Mouse (Mus musculus) adrenal gland (tissue): ENCODE results near the gene Tmem245.

Experiments
- intact Hi-C: fragments of 180-260 bp; cut with DNase I; formaldehyde crosslinking; loops from one replicate; pipeline ENCODE4 v1.15.1; 2025

Gene Tmem245

DNA sequence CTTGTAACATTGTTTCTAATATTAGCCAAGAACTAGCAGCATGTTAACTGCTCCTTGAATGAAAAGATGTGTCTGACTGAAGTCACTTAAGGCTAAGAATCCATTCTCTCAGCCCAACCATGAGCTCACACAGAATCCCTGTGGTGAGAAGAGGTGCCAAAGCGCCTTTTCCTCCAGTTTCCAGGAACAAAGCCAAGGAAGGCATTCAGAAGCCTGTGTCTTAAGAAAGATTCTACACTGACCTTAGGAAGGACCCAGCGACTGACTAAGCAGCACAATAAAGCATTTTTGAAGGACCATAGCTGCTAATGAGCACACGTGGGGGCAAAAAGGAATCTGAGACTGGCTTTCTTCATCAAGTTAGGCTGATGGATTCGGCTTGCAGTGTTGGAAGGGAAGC lies 81.3 kb downstream of the Tmem245 start:
- intact Hi-C loops = no loop called here

DNA sequence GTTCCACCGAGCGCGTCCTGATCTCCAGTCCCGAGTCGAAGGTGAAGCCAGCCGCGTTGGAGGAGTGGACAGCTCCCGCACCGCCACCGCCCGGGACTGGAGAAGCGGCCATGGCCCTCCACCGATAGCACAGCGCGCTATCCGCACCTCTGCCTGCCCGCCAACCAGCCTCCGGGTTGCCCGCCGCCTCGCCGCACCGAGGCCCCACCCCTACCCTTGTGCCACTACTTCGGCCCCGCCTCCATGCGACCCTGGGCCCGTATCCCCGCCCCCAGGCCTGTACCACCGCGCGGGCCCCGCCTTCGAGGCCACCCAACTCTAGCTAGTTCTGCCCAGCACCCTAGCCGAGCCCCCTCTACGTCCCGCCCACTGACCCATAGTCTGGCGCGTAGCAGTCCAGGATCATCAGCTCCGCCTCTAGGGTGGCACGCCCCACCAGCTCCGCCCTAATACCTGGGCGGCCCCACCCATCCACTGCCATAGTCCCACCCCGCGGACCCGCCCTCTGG lies 82.2 kb downstream of the Tmem245 start, which contains the start of gene Ctnnal1:
Gene Ctnnal1, minus strand, starts transcription at position 186 of the 509 bp plus-strand sequence.
- intact Hi-C loops = no loop called here

DNA sequence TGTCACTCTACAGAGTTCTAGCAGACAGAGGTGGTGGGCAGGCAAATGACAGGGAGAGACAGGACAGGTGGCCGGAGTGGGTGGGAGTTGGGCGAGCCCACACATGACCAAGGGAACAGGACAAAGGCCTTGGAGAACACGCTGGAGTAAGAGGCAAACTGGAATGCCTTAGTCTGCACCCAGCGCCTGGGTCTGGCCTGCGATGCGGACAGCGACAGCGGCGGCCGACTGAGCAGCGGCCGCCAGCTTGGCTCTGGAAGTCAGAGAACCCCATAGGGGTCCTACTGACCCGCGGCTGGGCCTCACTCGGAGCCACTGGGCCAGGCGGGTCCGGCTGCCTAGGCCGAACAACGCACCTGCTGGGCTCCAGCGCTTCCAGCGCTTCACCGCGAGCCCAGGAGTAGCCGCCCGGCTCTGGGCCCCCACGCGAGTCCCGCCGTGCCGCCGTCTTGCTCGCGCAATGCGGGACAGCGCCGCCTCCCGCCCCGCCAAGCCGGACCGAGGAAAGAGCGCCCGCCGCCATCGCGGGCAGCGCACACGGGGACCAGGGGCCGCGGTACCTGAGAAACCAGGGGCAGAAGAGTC lies 82.7 kb downstream of the Tmem245 start:
- intact Hi-C loops = no loop called here

DNA sequence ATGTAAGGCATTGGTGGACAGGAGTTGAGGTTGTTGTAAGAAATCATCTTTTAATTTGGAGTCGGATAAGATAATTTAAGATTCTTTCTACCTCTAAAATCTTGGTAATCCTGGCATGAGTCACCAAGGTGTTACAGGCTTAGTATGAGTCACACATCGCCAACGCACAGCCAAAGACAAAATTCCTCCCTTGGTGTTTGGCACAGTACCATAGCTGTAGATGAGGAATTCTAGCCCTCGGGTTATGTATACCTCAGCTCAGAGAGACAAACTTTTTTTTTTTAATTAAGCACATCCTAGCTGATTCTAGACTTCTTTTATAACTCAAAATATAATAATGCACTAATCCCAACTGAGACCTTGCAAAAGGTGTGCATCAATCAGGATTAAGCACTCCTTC lies 83.2 kb downstream of the Tmem245 start:
- intact Hi-C loops = no loop called here

DNA sequence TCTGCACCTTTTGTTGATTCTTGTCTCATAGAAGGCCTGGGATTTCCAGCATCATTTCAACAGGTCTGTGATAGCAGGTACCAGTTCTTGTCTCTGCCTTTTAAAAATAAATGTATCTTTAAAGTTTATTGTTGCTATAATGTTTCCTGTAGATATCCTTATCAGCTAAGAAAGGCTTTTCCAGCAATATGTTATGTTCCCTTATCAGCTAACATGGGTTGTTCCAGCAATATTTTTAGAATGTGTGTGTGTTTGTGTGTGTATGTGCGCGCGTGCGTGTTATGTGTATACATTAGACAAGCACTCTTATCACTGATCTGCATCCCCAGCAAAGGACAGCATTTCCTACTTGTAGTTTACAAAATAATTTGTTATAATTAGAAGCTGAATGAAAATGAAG lies 85.7 kb downstream of the Tmem245 start:
- intact Hi-C loops = no loop called here

DNA sequence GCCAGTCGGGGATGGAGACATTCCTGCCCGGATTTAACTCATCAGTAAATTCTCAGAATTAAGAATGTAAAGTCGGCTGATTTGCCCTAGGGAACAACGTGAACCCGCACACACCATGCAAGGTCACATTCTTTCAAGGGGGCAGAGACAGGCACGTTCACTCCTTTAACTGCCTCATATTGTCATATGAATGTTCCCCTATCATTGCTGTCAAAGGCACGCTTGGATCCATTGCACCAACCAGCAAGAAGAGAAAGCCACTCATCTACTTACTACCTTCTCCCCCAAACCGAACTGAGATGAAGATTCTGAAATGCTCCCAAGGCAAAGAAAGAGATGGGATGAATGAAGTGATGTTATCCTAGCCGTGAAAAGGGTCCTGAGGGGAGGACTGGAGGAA lies 88.5 kb downstream of the Tmem245 start:
- intact Hi-C loops = no loop called here

DNA sequence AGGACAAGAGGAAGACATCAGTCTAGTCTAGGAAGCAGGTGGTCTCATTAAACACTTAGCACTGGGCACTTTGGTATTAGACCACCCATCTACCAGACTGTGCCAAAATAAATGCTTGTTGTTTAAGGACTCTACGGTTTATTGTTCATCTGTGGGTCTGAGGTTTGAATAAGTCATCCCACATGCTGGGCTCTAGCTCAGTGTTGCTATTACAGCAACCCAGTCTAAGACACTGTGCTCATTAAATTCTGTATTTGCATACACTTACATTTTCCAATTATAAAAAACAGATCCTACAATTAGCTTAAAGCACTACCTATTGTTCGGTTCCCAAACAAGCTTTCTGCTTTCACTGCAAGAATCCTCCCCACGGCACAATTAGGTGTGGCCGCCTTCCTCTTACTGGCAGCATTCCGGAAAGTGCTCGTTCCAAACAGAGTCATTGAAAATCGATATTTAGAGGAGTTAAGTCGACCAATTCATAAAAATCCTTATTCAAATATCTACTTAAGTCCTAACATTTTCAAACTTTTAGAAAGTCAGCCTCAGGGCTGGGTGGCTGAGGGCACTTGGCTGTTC lies 90.8 kb downstream of the Tmem245 start:
- intact Hi-C loops = no loop called here

DNA sequence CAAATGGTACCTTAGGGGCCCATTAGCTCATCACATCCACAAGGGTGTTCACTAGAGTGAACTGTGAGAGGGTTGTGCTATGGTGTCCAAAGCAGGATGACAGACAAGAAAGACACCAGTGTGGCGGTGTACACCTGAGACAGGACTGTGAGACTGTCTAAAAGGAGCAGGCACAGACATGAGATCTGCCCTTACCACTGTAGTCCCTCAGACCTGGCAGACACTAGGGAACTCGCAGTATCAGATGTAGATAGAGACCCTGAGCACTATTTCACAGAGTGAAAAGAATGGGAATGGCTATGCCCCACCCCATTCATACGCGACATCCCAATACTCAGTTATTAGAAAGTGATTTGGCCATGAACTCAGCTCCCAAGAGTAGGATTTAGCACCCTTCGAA lies 91.3 kb downstream of the Tmem245 start:
- intact Hi-C loops = no loop called here

DNA sequence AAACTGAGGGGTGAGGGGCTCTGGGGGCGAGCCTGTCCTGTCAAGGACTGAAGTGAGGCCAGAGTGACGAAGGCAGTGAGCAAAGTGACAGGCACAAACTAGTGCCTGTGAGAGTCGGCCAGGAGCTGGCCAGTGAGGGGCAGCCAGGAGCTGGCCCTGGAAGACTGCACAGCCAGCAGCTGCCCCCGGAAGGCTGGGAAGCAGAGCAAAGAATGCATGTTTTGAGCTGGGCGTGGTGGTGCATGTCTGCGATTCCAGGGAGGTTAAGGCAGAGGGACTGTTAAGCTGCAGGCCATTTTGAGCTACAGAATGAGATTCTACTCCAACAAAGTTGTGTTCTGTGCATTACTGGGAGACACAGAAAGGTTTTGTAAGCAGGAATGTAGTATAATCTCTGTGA lies 96.5 kb downstream of the Tmem245 start:
- intact Hi-C loops = no loop called here

DNA sequence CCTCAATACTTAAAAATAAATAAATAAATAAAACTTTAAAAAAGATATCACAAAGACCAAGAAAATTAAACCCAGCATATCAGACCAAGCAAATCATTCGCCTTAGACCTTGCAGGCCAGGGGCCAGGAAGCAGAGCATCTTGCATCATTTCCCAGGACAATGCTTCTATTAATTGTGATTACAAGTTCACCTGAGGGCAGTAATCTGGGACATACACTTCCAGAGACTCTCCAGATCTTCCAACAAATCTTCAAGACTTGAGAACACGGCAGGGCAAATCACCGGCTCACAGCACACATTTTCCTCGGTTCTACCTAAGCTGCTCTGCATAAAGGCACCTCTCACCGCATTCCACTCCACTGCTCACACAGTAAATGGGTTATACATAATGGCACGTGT lies 99.2 kb downstream of the Tmem245 start:
- intact Hi-C loops = no loop called here

DNA sequence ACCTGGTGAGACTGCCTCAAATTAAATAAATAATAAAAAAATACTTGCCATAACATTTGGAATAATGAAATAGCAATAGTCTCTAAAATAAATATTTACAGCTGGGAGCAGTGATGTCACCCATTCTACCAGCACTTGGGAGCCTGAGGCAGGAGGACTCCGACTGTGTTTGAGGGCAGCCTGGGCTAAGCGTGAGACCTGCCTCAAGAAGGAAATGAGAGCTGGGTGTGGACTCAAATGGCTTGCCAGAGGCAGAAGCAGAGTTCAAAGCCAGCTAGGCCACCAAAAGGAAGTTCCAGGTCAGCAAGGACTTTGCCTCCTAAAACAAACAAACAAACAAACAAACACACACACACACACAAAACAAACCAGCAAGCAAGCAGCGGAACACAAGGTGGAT lies 99.8 kb downstream of the Tmem245 start:
- intact Hi-C loops = no loop called here

DNA sequence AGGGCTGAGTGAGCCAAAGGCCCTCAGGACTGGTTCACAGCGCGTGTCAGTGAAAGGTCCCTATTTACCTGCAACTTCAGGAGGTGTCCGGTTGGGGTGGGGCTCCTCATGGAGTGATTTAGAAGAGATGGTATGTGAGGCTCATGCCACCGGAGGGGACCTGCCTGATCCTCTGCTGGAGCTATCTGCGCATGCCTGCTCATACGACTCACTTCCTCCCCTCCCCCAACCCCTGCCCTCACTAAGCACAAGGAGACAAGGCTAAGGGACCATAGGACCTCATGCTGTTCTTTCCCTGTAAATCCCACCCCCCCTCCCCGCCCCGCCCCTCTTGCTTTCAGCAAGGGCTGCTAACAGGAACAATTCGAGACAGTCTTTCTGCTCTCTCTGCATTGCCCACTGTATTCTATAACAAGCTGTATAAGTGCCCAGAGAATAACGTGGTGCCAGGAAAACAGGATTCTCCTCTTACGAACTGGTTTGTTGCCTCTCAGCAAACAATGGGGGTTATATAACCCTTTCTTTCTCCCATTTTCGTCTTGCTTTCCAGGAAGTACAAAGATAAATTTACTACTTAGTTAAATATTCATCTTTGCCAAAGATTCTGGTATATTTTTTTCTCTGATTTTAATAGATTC lies 101.2 kb downstream of the Tmem245 start:
- intact Hi-C loops = no loop called here

DNA sequence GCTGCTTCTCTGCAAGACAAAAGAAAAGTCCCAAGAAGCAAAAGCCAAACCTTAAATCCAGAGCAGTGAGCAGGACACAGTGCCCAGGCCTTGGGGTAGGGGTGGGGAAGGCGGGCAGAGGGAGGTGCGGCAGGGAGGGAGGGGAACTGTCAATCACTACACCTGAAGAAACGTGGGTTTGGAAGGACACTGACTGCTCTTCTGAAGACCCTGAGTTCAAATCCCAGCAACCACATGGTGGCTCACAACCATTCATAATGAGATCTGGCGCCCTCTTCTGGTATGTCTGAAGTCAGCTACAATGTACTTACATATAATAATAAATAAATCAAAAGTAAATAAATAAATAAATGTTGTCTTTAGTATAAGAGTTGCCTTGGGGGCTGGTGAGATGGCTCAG lies 102.3 kb downstream of the Tmem245 start:
- intact Hi-C loops = no loop called here

DNA sequence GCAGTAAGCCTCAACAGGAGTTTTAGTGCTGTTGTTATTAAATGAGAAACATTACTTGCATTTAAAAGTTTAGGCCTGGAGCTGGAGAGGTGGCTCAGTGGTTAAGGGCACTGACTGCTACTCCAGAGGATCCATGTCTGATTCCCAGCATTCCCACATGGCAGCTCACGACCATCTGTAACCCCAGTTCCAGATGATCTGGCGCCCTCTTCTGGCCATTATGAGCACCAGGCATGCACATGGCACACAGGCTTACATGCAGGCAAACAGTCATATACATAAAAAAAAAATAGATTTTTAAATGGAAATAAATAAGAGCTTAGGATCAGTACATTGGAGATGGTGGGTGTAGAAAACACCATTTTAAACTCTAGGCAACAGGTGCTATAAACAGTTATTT lies 103.3 kb downstream of the Tmem245 start:
- intact Hi-C loops = no loop called here

DNA sequence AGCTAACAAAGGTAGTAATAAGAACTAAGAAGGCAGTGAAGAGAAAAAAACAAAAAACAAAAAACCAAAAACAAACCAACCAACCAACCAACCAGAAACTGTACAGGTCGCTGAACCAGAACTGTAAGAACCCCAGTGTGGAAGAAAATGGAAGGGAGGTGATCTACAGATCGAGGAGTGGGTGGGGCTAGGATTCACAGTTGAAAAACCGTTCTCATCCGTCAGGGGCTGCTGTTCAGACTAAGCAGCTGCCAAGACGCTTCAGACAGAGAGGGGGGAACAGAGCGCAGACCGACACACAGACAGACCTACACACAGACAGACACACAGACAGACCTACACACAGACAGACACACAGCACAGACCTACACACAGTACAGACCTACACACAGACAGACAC lies 104.7 kb downstream of the Tmem245 start:
- intact Hi-C loops = no loop called here

DNA sequence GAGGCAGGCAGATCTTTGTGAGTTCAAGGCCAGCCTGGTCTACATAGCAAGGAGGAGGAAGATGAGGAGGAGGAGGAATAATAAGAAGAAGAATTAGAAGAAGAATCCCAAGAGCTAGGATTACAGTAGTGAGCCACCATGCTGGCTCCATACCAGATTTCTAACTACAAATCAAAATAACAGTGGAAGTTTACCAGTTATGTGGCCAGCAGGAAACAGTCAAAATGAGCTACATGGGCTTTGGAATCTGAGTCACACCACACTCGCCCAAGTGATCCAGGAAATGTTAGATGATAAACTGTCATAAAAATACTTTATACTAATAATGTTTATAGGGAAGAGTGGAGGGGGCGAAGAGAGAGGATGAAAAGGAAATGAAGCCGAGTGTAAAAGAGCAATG lies 106.9 kb downstream of the Tmem245 start:
- intact Hi-C loops = no loop called here

DNA sequence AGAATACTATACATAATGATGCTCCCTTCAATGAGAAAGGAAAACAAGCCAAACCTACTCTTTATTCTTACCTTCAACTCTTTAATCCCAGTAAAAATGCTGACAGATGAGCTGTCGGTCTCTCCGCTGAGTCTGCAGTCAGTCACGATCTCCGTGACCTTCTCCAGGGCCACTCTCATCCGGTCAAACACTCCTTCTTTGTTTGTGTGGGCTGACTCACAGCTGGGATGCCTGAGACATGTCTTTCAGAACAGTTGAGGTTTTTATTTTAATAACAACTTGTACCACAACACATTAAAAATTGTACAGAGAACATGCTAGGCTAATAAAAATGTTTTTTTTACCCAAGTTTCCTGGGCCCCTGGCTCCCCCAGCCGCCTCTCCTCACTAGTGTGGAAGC lies 109.6 kb downstream of the Tmem245 start:
- intact Hi-C loops = no loop called here

DNA sequence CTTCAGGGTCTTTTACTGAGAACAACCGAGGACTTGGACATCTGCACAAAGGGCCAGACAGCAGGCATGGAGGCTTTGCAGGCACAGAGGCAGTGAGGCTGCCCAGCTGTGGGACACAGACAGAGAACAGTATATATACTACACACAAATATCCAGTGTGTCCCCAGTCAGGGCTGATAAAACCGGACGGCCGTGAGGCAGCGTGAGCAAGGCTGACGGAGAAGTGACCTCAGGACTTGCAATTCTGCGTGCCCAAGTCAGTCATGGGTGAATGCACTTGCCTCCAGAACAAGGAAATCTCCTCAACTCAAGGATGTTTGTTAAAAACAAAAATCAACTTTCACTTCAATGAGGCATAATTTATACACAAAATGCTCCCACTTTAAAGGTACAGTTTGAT lies 115.2 kb downstream of the Tmem245 start:
- intact Hi-C loops = no loop called here

DNA sequence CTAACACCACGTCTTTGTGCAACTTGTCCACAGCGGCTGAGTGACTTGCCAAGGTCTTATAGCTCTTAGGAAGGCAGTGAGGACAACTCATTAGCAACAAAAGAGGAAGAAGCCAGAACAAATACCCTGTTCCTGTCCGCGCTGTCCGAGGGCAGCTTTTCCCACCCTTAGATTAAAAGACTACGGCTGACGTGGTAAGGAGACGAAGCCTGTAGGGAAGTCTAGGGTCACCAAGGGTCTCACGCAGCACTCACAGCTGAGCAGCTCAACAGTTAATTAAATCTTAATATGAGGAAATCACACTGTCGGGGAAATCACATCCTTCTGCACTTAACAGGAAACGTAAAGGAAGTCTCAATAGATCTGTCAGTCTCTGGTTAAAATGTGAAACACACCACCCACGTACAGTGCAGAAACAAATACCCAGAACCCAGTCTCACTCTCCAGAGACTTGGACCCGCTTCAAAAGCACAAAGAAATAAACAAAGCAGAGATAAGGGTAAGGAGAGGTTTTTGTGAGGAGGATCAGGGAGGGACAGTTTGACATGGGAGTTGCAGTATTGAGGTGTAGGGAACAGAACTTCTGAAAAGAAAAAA lies 116.1 kb downstream of the Tmem245 start:
- intact Hi-C loops = no loop called here

DNA sequence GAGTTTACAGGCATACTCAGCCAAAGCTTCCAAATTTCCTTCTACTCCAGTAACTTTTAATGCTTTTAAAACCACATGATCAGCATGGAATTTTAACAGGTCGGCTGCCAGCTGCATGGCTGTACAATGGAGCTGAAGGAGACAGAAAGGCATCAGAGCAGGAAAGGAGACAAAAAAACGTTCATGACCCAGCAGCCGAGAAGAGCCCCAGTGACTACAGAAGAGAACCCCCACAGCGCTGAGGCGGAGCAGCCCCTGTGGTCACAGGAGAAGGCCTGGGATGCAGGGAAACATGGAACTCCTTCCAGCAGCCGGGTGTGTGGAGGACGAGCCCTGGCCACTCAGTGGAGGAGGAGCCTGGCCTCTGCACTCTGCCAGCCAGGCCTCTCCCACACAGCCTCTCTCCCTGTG lies 117.7 kb downstream of the Tmem245 start:
- intact Hi-C loops = no loop called here

DNA sequence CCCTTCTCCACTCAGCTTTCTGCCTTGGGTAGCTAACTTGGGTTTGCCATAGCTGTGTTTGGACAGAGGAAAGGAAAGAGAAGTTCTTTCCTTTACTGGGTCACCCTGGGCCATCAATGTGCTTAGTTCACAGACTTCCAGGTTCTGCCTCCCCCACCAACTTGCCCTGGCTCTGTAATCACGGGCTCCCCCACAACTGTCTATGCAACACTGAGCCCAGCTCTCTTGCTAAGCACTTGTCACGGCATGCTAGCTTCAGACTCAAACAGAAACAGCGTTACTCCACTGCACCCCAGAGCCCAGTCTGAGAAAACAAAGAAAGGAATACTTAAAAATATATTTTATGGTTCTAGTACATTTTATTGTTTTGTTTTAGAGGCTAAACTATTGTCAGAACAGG lies 118.3 kb downstream of the Tmem245 start:
- intact Hi-C loops = no loop called here

DNA sequence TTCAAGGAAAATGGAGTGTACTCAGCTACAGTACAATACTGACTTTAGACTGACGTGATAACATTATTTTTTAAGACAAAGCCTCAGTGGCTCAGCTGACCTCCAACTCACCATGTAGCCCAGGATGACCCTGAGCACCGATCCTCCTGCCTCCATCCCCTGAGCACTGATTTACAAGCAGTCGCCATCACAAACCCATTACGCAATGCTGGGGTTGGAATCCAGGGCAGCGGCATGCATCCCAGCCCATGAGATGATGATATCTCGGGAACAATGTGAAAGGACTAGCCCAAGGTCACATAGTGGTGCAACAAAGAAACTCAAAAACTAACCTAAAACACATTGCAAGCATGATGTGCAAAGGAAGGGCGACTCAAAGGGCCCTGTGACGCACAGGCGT lies 123.0 kb downstream of the Tmem245 start:
- intact Hi-C loops = no loop called here
